Mouse (Mus musculus): Measurements from ENCODE around the gene Sgsm1. TPM values are rescaled to one million over a fixed set of nuclear protein-coding genes. Genes with fewer than 3 reads are reported as not detected.

Sgsm1 gene
- 3.8 and 5.2 TPM in 2 replicates for polyA plus RNA-seq (2014; fragmentation: Nextera tagmentation; extraction: Ambion mirVana)

GRCm38 (mm10) chr5:113310377-113311003 is at the start of gene Sgsm1:
Gene Sgsm1, minus strand, starts transcription at chr5:113310786.
- H3K4me1 ChIP-seq (ENCODE audit: insufficient read depth) = no peaks in the 10 kb centered on the region
- H3K4me2 ChIP-seq = peak within 1 kb of the TSS; percentile 77
- peak; percentile 83 for TF ChIP-seq CTCF (IDR thresholded peaks at IDR 0.05; ENCODE audit: low read depth)
- peaks cover 32% of the 10 kb centered on the region for H3K27me3 ChIP-seq (ENCODE audit: insufficient read depth, low read length)
- 2% methylated on average over 53 of the region's 53 CpGs for WGBS
- H3K27ac ChIP-seq (ENCODE audit: low read depth) = no peak within 1 kb of the TSS
- DNase-seq (peak; percentile 90), ATAC-seq (ENCODE audit: insufficient read depth) (peak; percentile 78)
- H3K9me3 ChIP-seq (ENCODE audit: low read depth, low read length) = no peaks in the 10 kb centered on the region
- peak within 1 kb of the TSS; percentile 46 for H3K9ac ChIP-seq
- H3K4me3 ChIP-seq (ENCODE audit: low read depth, low read length) = peak within 1 kb of the TSS; percentile 50
- H3K36me3 ChIP-seq (ENCODE audit: insufficient read depth) = no peaks in the 10 kb centered on the region

GRCm38 (mm10) chr5:113358833-113359232 is 48.2 kb upstream of the Sgsm1 start:
- ATAC-seq (ENCODE audit: insufficient read depth) (no peak), DNase-seq (no peak)
- Histone ChIP-seq H3K4me1 (ENCODE audit: insufficient read depth) (no peaks in the 10 kb centered on the region), H3K4me3 (ENCODE audit: low read depth, low read length) (no peak overlapping the region), H3K27ac (ENCODE audit: low read depth) (no peak overlapping the region), H3K4me2 (no peak overlapping the region), H3K36me3 (ENCODE audit: insufficient read depth) (no peaks in the 10 kb centered on the region), H3K27me3 (ENCODE audit: insufficient read depth, low read length) (no peaks in the 10 kb centered on the region), H3K9me3 (ENCODE audit: low read depth, low read length) (no peaks in the 10 kb centered on the region), H3K9ac (no peak overlapping the region)
- no peak for TF ChIP-seq CTCF (IDR thresholded peaks at IDR 0.05; ENCODE audit: low read depth)
- WGBS = 5% methylated on average over 11 of the region's 11 CpGs

- Histone ChIP-seq H3K4me3 (ENCODE audit: low read depth, low read length) (no peak overlapping the region), H3K9ac (no peak overlapping the region), H3K36me3 (ENCODE audit: insufficient read depth) (no peaks in the 10 kb centered on the region), H3K4me1 (ENCODE audit: insufficient read depth) (no peaks in the 10 kb centered on the region), H3K9me3 (ENCODE audit: low read depth, low read length) (no peaks in the 10 kb centered on the region), H3K27me3 (ENCODE audit: insufficient read depth, low read length) (no peaks in the 10 kb centered on the region), H3K27ac (ENCODE audit: low read depth) (no peak overlapping the region), H3K4me2 (no peak overlapping the region)
- peak; percentile 42 for DNase-seq
- no peak for TF ChIP-seq CTCF (IDR thresholded peaks at IDR 0.05; ENCODE audit: low read depth)
- 34% methylated on average over 3 of the region's 3 CpGs for WGBS
- no peak for ATAC-seq (ENCODE audit: insufficient read depth)
These were observed 47.1 kb upstream of the Sgsm1 start for GRCm38 (mm10) chr5:113357656-113358055.

- no peaks in the 10 kb centered on the region for H3K27me3 ChIP-seq (ENCODE audit: insufficient read depth, low read length)
- H3K9me3 ChIP-seq (ENCODE audit: low read depth, low read length) = no peaks in the 10 kb centered on the region
- H3K36me3 ChIP-seq (ENCODE audit: insufficient read depth) = no peaks in the 10 kb centered on the region
- 28% methylated on average over 5 of the region's 6 CpGs for WGBS
- ATAC-seq (ENCODE audit: insufficient read depth) = no peak; the same call in 1 of the 2 replicates
- H3K9ac ChIP-seq = no peak within 1 kb of the TSS
- no peaks in the 10 kb centered on the region for H3K4me1 ChIP-seq (ENCODE audit: insufficient read depth)
- H3K4me2 ChIP-seq = no peak within 1 kb of the TSS
- no peak within 1 kb of the TSS for H3K4me3 ChIP-seq (ENCODE audit: low read depth, low read length)
- TF ChIP-seq CTCF (IDR thresholded peaks at IDR 0.05; ENCODE audit: low read depth) = no peak
- DNase-seq = no peak
- no peak within 1 kb of the TSS for H3K27ac ChIP-seq (ENCODE audit: low read depth)
These were observed 46.6 kb upstream of the Sgsm1 start, which contains the start of gene Aym1 for GRCm38 (mm10) chr5:113357186-113357585. Gene Aym1, plus strand, starts transcription at chr5:113357294.

- ATAC-seq (ENCODE audit: insufficient read depth) (no peak), DNase-seq (peak; percentile 40)
- no peaks in the 10 kb centered on the region for H3K9me3 ChIP-seq (ENCODE audit: low read depth, low read length)
- WGBS = 35% methylated on average over 16 of the region's 16 CpGs
- H3K27me3 ChIP-seq (ENCODE audit: insufficient read depth, low read length) = no peaks in the 10 kb centered on the region; the same call in 1 of the 2 replicates
- H3K36me3 ChIP-seq (ENCODE audit: insufficient read depth) = no peaks in the 10 kb centered on the region
- H3K4me2 ChIP-seq = peak overlapping the region; percentile 32; the same call in 1 of the 2 replicates
- no peaks in the 10 kb centered on the region for H3K4me1 ChIP-seq (ENCODE audit: insufficient read depth)
- no peak for TF ChIP-seq CTCF (IDR thresholded peaks at IDR 0.05; ENCODE audit: low read depth)
- no peak overlapping the region for H3K4me3 ChIP-seq (ENCODE audit: low read depth, low read length)
- no peak overlapping the region for H3K9ac ChIP-seq
- no peak overlapping the region for H3K27ac ChIP-seq (ENCODE audit: low read depth)
These were observed 43.7 kb upstream of the Sgsm1 start for GRCm38 (mm10) chr5:113354311-113354710.

GRCm38 (mm10) chr5:113352636-113353035 is 42.0 kb upstream of the Sgsm1 start:
- no peak for TF ChIP-seq CTCF (IDR thresholded peaks at IDR 0.05; ENCODE audit: low read depth)
- Histone ChIP-seq H3K27me3 (ENCODE audit: insufficient read depth, low read length) (peaks cover 15% of the 10 kb centered on the region), H3K4me2 (no peak overlapping the region; the same call in 1 of the 2 replicates), H3K36me3 (ENCODE audit: insufficient read depth) (no peaks in the 10 kb centered on the region), H3K4me1 (ENCODE audit: insufficient read depth) (no peaks in the 10 kb centered on the region), H3K9me3 (ENCODE audit: low read depth, low read length) (no peaks in the 10 kb centered on the region), H3K9ac (no peak overlapping the region), H3K27ac (ENCODE audit: low read depth) (peak overlapping the region; percentile 69; the same call in 1 of the 2 replicates), H3K4me3 (ENCODE audit: low read depth, low read length) (no peak overlapping the region)
- 45% methylated on average over 6 of the region's 6 CpGs for WGBS
- DNase-seq (peak; percentile 70), ATAC-seq (ENCODE audit: insufficient read depth) (peak; percentile 91)

GRCm38 (mm10) chr5:113351768-113352167 is 41.2 kb upstream of the Sgsm1 start:
- Histone ChIP-seq H3K27ac (ENCODE audit: low read depth) (peak overlapping the region; percentile 69), H3K4me3 (ENCODE audit: low read depth, low read length) (no peak overlapping the region), H3K4me2 (no peak overlapping the region), H3K9me3 (ENCODE audit: low read depth, low read length) (no peaks in the 10 kb centered on the region), H3K4me1 (ENCODE audit: insufficient read depth) (no peaks in the 10 kb centered on the region), H3K36me3 (ENCODE audit: insufficient read depth) (no peaks in the 10 kb centered on the region), H3K27me3 (ENCODE audit: insufficient read depth, low read length) (peaks cover 22% of the 10 kb centered on the region), H3K9ac (no peak overlapping the region)
- no peak for ATAC-seq (ENCODE audit: insufficient read depth)
- TF ChIP-seq CTCF (IDR thresholded peaks at IDR 0.05; ENCODE audit: low read depth) = no peak
- no peak for DNase-seq
- 89% methylated on average over 3 of the region's 3 CpGs for WGBS
